Mouse (Mus musculus) heart, postnatal 36 days (tissue): Measurements from ENCODE around the gene Myo3a. TPM values are rescaled to one million over a fixed set of nuclear protein-coding genes. Genes with fewer than 3 reads are reported as not detected.

Experiments used
- microRNA-seq, 2 experiments: library from miRNA; unstranded; fragments of <30 nt; microRNA quantifications; one replicate each; pipeline ENCODE4 v1.2.0; 2021; ENCODE audit warnings: borderline number of aligned reads in 2 of 2
- total RNA-seq, 2 experiments: library from RNA; stranded (reverse); gene quantifications; 2 replicates each; pipeline ENCODE4 v1.2.3; 2021

Myo3a gene
- total RNA-seq, 2 experiments from 2014 or later = not detected

Small RNAs within 50 kb of the gene (microRNA-seq; reads per million reads assigned to microRNA genes)
- 0 reads per million in 2 experiments for gene Gm23636
- gene Mir3967 = 0 reads per million in 2 experiments
